ENCODE assay signal across 25 mouse cellular contexts in the genomic region with DNA sequence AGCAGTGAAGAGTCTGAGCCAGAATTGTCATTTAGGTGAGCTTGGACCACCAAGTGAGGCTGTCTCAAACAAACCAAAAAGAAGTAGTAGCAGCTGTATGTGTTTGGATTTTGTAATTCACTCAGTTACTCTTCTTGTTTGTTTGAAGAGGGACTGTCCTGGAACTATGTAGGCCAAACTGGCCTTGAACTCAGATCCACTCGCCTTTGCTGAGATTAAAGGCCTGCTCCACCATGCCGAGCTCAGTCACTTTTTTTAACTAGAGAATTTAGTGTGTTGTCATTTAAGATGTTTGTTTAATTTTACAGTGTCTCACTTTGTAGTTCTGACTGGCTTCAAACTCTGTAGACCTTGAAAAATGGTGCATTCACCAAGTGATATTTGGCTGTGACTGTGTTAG.
"Had no signal": no experiment of that assay in that cellular context is flagged by ENCODE, and none has a peak within 500 bp of the region (broad histone marks: within the 10 kb centered on the region; RNA-seq: fewer than 3 reads in every experiment).

No protein-coding gene starts in this region.

- H3K4me2 ChIP-seq: limb, embryonic 13.5 days; liver, embryonic 13.5 days; lung, embryonic 15.5 days; midbrain, embryonic 13.5 days; neural tube, embryonic 13.5 days had no signal

- H3K4me3 ChIP-seq: layer of hippocampus, adult 2 months; limb, embryonic 10.5 days; limb, embryonic 13.5 days; liver, embryonic 13.5 days; lung, embryonic 15.5 days; megakaryocyte, embryonic 14.5 days; midbrain, embryonic 10.5 days; midbrain, embryonic 13.5 days; myocyte; neural tube, embryonic 13.5 days had no signal

- H3K4me1 ChIP-seq: limb, embryonic 10.5 days; limb, embryonic 13.5 days; lung, embryonic 15.5 days; midbrain, embryonic 10.5 days; midbrain, embryonic 13.5 days; neural tube, embryonic 13.5 days had no signal

- ATAC-seq: midbrain, embryonic 13.5 days; midbrain, embryonic 16.5 days had no signal

- H3K9ac ChIP-seq: limb, embryonic 13.5 days; liver, embryonic 13.5 days; lung, embryonic 15.5 days; midbrain, embryonic 13.5 days; neural tube, embryonic 13.5 days had no signal

- H3K27me3 ChIP-seq: limb, embryonic 13.5 days; liver, embryonic 13.5 days; lung, embryonic 15.5 days; megakaryocyte, embryonic 14.5 days; midbrain, embryonic 13.5 days; neural tube, embryonic 13.5 days had no signal

- DNase-seq: kidney, adult 2 months; kidney, postnatal 25 days; layer of hippocampus, adult 9-11 months; liver, embryonic 13.5 days; lung, adult 18-20 months; lung, postnatal 10 days; lung, postnatal 36 days; right cerebral cortex, adult 18-20 months; right cerebral cortex, postnatal 14 days; right cerebral cortex, postnatal 4 days; thymus, adult 2 months; thymus, postnatal 14 days; thymus, postnatal 4 days had no signal

- H3K27ac ChIP-seq: kidney, postnatal 0 days; layer of hippocampus, adult 2 months; limb, embryonic 10.5 days; limb, embryonic 13.5 days; liver, embryonic 13.5 days; lung, embryonic 15.5 days; midbrain, embryonic 10.5 days; midbrain, embryonic 13.5 days; neural tube, embryonic 13.5 days; stomach, postnatal 0 days had no signal

- H3K9me3 ChIP-seq: limb, embryonic 10.5 days; liver, embryonic 13.5 days; lung, embryonic 15.5 days; megakaryocyte, embryonic 14.5 days had no signal
